Mouse (Mus musculus) forebrain, postnatal 0 days (tissue): ENCODE data around the gene Tmc7. TPM values are rescaled to one million over a fixed set of nuclear protein-coding genes. Genes with fewer than 3 reads are reported as not detected.

Experiments used
- ATAC-seq: fragments of 200-750 bp; cut with Nextera tagmentation; 2 replicates; pipeline ENCODE4 v1.8.0; 2017; ENCODE audit warnings: mild to moderate bottlenecking, moderate library complexity
- DNase-seq: peaks from one replicate; pipeline ENCODE4 v3.0.0-alpha.2; 2015
- H3K27ac ChIP-seq: fragments of 300-500 bp; sonication (generic); 2 replicates; pipeline ENCODE4 v1.5.1; 2014; ENCODE audit warnings: low read depth, mild to moderate bottlenecking, antibody characterized with exemption, low read length, moderate library complexity, mixed read lengths
- H3K27me3 ChIP-seq: fragments of 300-500 bp; sonication (generic); 2 replicates; pipeline ENCODE4 v1.6.1; 2014; ENCODE audit warnings: mild to moderate bottlenecking, low read length, mixed read lengths; ENCODE audit not compliant: insufficient read depth
- H3K36me3 ChIP-seq: fragments of 300-500 bp; sonication (generic); 2 replicates; pipeline ENCODE4 v1.6.1; 2014; ENCODE audit warnings: mild to moderate bottlenecking, moderate library complexity; ENCODE audit not compliant: insufficient read depth
- H3K4me1 ChIP-seq: fragments of 300-500 bp; sonication (generic); 2 replicates; pipeline ENCODE4 v1.6.1; 2014; ENCODE audit warnings: antibody characterized with exemption; ENCODE audit not compliant: insufficient read depth
- H3K4me2 ChIP-seq: fragments of 300-500 bp; sonication (generic); 2 replicates; pipeline ENCODE4 v1.6.1; 2014; ENCODE audit warnings: low read depth, mild to moderate bottlenecking, moderate library complexity
- H3K4me3 ChIP-seq: fragments of 300-500 bp; sonication (generic); 2 replicates; pipeline ENCODE4 v1.5.1; 2014; ENCODE audit warnings: low read depth, low read length, mixed read lengths
- H3K9ac ChIP-seq: fragments of 300-500 bp; sonication (generic); 2 replicates; pipeline ENCODE4 v1.6.1; 2014; ENCODE audit warnings: mild to moderate bottlenecking
- H3K9me3 ChIP-seq: fragments of 300-500 bp; sonication (generic); 2 replicates; pipeline ENCODE4 v1.6.1; 2016; ENCODE audit warnings: low read length
- CTCF ChIP-seq: sonication (generic); IDR thresholded peaks from 2 replicates; pipeline ENCODE4 v1.5.1; 2016; ENCODE audit warnings: antibody characterized with exemption, control low read depth, low read depth
- WGBS: fragments of 180-500 bp; shearing (Covaris S2); extraction: QIAGEN DNeasy Blood & Tissue Kit; methylation state at CpG from one replicate; pipeline ENCODE4 v1.1.7; 2014; 5-methylcytosine and 5-hydroxymethylcytosine counted together
- polyA plus RNA-seq: library from polyadenylated mRNA; unstranded; fragments of >200 nt; fragmentation: Nextera tagmentation; extraction: Ambion mirVana; gene quantifications from 2 replicates; pipeline ENCODE4 v1.2.1, GENCODE M21; 2015
- total RNA-seq: library from RNA; depleted of rRNA; stranded (reverse); fragments of >200 nt; gene quantifications from 2 replicates; pipeline ENCODE4 v1.2.3, GENCODE M21; 2014

Gene Tmc7
- total and polyA plus RNA-seq, 2 experiments from 2014 or later, result 4.2 to 10.3 TPM

DNA sequence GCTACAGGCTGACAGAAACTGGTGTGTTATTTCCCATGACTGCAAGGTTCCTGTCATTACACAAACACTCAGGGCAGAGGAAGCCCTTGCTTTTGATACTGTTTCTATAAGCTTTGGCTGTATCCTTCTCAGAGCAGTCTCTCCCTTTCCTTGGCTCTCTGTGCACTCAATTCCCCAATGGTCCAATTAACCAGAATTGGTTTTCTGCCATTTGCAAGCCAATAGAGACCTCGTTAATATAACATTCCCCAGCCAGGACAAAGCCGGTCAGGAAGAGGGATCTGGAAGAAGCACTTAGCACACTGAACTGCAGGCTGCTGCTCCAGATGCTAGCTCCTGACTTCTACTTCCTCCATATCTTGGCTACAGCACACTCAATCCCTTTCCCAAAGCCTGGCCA is 30.2 kb downstream of the Tmc7 start:
- TF ChIP-seq CTCF, result no peak
- no peak overlapping the region for H3K9ac ChIP-seq
- H3K27me3 ChIP-seq, result no peaks in the 10 kb centered on the region
- H3K4me1 ChIP-seq, result no peaks in the 10 kb centered on the region
- WGBS, result 24% methylated on average over 2 of the region's 2 CpGs
- peaks cover 6% of the 10 kb centered on the region; the same call in 1 of the 2 replicates for H3K9me3 ChIP-seq
- H3K27ac ChIP-seq, result no peak overlapping the region
- H3K4me2 ChIP-seq, result no peak overlapping the region
- ATAC-seq, result no peak
- peaks cover 49% of the 10 kb centered on the region for H3K36me3 ChIP-seq
- no peak overlapping the region for H3K4me3 ChIP-seq
- DNase-seq, result no peak

DNA sequence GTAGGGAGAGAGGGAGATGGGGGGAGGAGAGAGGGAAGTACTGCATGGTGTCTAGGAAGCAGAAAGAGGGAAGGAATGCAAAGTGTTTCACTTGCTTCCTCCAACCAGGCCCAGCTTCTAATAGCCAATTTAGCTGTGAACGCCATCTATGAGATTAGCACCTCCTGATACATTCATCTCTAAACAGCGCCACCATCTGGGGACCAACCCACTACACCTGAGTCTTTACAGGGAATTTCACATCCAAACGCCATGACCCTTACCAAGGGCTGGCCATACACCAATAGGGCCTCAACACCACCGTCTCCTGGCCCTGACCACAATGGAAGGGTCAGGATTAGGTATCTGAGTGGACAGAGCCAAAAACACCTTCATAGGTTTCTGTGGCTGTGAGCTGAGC is 30.7 kb downstream of the Tmc7 start:
- Histone ChIP-seq H3K36me3 (peaks cover 50% of the 10 kb centered on the region), H3K9ac (no peak overlapping the region), H3K27ac (no peak overlapping the region), H3K9me3 (peaks cover 6% of the 10 kb centered on the region; the same call in 1 of the 2 replicates), H3K4me2 (no peak overlapping the region), H3K4me3 (no peak overlapping the region), H3K4me1 (no peaks in the 10 kb centered on the region), H3K27me3 (no peaks in the 10 kb centered on the region)
- DNase-seq (no peak), ATAC-seq (no peak)
- WGBS, result 80% methylated on average over 4 of the region's 4 CpGs
- no peak for TF ChIP-seq CTCF

DNA sequence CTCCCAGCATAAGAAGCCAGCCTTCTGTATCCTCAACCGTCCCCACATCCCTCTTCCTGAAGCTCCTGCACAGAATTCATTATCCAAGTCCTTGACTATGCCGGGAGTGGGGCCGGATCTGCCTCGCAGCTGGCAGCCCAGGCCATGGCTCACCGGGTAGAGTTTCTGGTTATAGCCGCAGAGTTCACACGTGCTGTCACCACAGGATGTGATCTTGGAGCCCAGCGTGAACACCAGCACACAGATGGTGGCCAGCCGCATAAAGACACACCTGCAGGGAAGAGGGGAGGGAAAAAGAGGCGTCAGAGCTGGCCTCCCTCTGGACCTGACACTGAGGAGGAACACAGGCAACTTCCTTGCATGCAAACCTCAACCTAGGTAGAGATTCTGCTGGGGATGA is 37.1 kb downstream of the Tmc7 start:
- Histone ChIP-seq H3K27ac (no peak overlapping the region), H3K36me3 (peaks cover 53% of the 10 kb centered on the region), H3K9ac (no peak overlapping the region), H3K4me2 (no peak overlapping the region), H3K4me3 (no peak overlapping the region), H3K4me1 (no peaks in the 10 kb centered on the region), H3K27me3 (no peaks in the 10 kb centered on the region), H3K9me3 (peaks cover 3% of the 10 kb centered on the region; the same call in 1 of the 2 replicates)
- ATAC-seq (no peak), DNase-seq (no peak)
- 84% methylated on average over 10 of the region's 10 CpGs for WGBS
- no peak for TF ChIP-seq CTCF

DNA sequence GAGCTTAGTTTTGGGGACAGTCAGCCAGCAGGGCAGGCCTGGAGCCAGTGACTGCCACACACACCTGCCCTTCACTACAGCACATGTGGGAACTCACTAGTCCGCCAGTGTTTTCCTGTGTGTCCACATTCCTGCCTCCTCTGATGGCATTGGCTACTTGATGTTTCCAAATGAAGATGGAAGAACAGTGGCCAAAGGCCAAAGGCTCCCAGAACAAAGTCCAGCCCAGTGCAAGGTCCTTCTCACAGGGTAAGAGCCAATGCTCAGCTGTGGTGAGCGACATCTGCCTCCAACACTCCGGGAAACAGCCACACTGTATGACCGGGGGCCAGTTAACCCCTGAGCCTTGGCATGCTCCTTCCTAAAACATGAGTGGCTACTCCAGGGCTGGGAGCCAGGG is 40.4 kb downstream of the Tmc7 start:
- Histone ChIP-seq H3K36me3 (peaks cover 37% of the 10 kb centered on the region), H3K4me3 (no peak overlapping the region), H3K9me3 (no peaks in the 10 kb centered on the region), H3K4me1 (no peaks in the 10 kb centered on the region), H3K4me2 (no peak overlapping the region), H3K27me3 (no peaks in the 10 kb centered on the region), H3K27ac (no peak overlapping the region), H3K9ac (no peak overlapping the region)
- no peak for ATAC-seq
- TF ChIP-seq CTCF, result no peak
- 97% methylated on average over 4 of the region's 4 CpGs for WGBS
- no peak for DNase-seq

DNA sequence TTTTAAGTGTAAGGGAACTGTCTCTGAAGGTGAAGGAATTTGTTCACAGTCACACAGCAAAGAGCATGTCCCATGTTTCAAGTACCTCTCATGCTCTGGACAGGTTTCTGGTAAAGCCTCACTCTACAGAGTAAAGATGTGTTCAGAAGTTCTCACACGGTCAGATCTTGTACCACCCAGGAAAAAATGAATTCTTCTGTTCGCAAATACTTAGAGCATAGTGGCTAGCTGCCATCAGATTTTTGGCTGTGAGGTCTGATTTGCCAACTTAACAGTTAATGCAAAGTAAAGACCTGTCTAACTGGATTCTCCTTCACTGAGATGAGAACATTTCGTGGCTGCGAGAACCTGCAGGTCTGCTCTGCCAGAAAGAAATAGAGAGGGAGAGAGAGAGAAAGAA is 49.5 kb downstream of the Tmc7 start:
- WGBS, result 84% methylated on average over 4 of the region's 4 CpGs
- no peak for ATAC-seq

DNA sequence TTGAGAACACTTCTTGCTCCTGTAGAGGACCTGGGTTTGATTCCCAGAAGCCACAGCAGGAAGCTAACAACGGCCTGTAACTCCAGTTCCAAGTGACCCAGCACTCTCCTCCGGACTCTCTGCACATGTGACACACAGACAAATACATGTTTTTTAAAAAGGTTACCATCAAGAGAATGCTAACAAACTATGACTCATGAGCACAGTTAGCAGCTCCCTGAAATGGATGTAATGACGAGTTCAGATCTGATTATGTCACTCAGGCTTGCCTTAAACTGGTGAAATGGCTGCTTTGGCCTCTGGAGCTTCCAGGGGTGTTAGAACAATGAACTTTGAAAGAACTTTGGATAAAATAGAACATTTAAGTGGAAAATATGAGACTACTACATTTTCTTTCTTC is 50.2 kb downstream of the Tmc7 start:
- ATAC-seq (no peak), DNase-seq (no peak)
- 82% methylated on average over 3 of the region's 3 CpGs for WGBS
- no peak overlapping the region for H3K27ac ChIP-seq
- H3K4me1 ChIP-seq, result no peaks in the 10 kb centered on the region
- H3K4me2 ChIP-seq, result no peak overlapping the region
- no peak for TF ChIP-seq CTCF
- H3K9me3 ChIP-seq, result no peaks in the 10 kb centered on the region
- H3K27me3 ChIP-seq, result no peaks in the 10 kb centered on the region
- peaks cover 17% of the 10 kb centered on the region for H3K36me3 ChIP-seq
- no peak overlapping the region for H3K9ac ChIP-seq
- no peak overlapping the region for H3K4me3 ChIP-seq

More for the DNA sequence above, 49.5 kb downstream of the Tmc7 start:
- Histone ChIP-seq H3K4me1 (no peaks in the 10 kb centered on the region), H3K27ac (no peak overlapping the region), H3K4me2 (no peak overlapping the region), H3K9me3 (no peaks in the 10 kb centered on the region), H3K9ac (no peak overlapping the region), H3K36me3 (peaks cover 17% of the 10 kb centered on the region), H3K27me3 (no peaks in the 10 kb centered on the region), H3K4me3 (no peak overlapping the region)
- no peak for TF ChIP-seq CTCF
- no peak for DNase-seq

DNA sequence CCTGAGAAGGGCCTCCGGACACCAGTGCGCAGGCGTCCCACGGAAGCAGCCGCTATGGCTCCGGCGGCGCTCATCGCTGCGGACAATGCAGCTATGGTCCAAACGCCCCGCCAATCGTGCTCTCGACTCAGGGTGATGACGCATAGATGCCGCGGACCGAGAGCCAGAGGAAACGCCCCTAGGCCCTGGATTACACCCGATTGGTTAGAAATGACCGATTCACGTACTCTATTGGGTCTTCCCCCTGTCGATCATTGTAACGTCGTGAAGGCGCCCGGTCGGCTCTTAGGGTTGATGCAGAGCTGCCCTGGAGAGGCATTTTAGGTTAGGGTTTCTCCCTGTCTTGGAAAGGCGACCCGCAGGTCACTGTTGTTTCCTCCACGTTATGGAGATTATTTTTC is 51.4 kb downstream of the Tmc7 start, which contains the start of gene Coq7:
Gene Coq7, minus strand, starts transcription at position 179 of the 401 bp plus-strand sequence.
- WGBS, result under 1% methylated on average over 31 of the region's 31 CpGs
- DNase-seq, result peak; percentile 100
- Histone ChIP-seq H3K9me3 (no peaks in the 10 kb centered on the region), H3K9ac (peak within 1 kb of the TSS; percentile 69), H3K27ac (peak within 1 kb of the TSS; percentile 92), H3K4me2 (peak within 1 kb of the TSS; percentile 58), H3K27me3 (no peaks in the 10 kb centered on the region), H3K4me3 (peak within 1 kb of the TSS; percentile 55), H3K36me3 (peaks cover 16% of the 10 kb centered on the region), H3K4me1 (no peaks in the 10 kb centered on the region)
- ATAC-seq, result peak; percentile 100
- TF ChIP-seq CTCF, result no peak; the same call in 1 of the 2 replicates
